Mouse (Mus musculus) brain, embryonic 18.5 days (tissue): ENCODE measurements at regions not wholly inside any gene's neighbourhood (a gene's known extent, or its start where the extent isn't known, plus 50 kb on each side); places are given as distances from the start of the nearest gene placed in this dataset.

Experiments
- DNase-seq: peaks from one replicate; pipeline ENCODE4 v3.0.0-alpha.2; 2012; ENCODE audit warnings: low read depth, low spot score

DNA sequence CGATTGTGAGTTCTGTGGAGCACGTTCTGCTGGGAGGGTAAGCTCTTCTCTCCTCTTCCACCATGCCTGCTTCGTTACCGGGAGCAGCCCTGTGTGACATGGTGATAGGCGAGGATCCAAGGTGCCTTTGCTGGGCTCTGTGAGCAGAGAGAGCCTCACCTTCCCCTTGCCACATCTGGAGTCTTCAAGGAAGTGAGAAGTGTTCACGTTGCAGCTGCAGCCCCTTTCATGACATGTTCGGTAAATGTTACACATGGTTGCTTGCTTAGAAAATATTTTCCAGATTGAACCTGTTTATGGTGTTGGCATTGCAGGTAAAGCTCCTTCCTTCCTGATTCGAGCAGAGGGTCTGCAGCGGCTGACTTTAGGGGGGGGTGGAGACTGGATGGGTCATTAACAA is 244.0 kb downstream of the Ttll7 start:
- no peak for DNase-seq

DNA sequence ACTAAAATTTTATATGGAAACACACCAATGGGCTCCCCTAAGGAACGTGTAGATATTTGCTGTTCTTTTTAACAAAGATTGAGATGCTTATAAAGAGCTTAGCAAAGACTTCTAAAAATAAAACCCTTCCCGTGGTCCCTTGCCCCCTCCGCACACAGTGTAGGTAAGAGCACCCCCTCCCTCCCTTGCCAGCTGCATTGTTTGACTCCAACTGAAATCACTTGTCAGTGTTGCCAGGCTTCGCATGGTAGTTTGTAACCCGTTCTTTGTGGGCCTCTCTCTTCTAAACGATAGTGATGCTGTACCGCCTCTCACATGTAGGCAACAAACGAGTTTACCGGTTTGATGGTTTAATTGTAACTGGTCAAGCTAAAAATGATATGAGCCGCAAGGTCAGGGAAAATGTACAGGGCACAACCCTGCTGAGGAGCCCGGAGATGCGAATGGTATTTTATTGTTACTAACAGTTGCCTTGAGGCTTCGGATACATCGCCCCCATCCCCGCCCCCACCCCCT is 246.0 kb downstream of the Ttll7 start:
- no peak for DNase-seq

DNA sequence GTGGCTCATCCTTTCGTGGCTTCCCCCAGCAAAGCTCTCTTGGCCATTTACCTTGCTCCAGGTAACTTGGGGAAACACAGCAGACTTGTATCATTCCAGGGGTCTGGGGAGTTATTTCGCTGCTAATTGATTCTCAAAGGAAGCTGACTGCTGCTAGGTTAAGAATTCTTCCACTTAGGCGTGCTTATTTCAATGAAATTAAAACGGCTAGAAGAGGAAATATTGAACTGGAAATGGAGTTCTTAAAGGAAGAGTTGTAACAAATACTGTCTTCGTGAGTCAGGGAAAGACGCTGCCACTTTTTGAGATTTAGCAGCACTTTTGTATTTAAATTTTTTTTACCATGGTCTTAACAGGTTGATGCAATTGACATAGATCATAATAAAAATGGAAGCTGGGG is 246.4 kb downstream of the Ttll7 start:
- no peak for DNase-seq

DNA sequence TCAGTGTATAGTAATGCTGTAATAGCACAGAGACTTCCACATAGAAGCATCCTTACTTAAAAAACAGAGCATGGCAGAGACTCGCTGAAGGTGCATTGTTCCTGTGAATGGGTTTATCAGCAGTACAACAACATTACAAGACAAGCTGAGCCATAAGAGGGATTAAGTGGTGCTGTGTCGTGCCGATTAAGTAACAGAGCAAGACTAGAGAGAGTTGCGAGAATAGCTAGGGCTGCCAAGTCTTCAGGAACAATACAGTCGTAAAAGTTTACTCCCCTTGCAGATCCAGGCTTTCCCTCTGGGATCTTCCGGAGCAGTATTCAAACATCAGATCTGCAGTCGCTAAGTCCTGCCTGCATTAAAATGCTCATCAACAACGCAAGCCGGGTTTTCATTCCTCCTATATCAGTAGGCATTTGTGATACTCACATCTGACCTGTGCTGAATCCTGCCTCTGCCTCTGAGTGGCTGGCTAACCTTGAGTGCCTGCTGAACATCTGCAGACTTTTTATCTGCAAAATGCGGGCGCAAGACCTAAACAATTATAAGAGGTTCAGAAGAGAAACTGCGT is 247.1 kb downstream of the Ttll7 start:
- DNase-seq, result no peak

DNA sequence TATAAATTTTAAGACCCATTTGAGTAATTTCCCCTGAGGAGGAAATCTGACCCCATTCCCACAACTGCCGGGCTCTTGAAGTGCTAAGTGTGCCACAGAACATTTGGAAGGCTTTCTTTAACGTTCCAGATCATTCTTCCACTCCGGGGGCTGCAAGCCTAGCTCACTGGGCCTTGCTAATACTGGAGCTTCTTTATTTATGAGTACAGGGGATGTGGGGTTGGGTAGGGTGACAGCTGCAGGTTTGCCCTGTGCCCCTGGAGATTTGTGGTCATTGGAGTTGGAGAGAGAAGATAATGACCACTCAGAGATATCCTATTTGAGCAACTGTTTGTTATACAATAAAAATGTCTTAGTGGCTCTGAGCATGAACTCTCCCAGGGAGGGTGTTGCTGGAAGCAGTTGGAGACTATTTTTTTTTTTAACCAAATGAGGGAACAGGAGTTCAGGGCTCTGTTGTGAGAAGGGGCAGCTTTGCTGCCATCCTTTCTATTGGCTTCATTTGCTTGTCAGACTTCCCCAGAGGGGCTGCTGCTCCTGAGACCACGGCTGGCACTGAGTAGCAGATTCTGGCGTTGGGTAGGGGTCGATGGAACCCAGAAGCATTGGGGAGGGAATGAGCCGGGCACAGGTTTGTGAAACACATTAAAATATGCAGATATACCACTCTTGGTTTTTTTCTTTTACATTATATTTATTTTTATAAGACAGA is 249.0 kb downstream of the Ttll7 start:
- no peak for DNase-seq

DNA sequence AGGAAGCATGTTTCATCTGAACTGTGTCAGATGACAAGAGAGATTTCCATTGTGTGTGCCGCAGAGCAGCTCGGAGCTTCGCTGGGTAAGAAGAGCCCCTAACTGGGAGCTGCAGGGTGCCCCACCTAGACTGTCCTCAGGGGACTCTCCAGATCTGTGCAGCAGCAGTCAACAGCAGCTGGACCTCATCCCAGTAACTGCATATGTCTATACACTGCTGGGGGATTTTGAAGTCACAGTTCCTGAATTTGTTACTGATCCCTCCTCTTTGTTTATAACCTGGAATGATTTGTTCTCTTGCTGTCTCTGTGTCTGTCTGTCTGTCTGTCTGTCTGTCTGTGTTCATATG is 249.6 kb downstream of the Ttll7 start:
- DNase-seq, result no peak

DNA sequence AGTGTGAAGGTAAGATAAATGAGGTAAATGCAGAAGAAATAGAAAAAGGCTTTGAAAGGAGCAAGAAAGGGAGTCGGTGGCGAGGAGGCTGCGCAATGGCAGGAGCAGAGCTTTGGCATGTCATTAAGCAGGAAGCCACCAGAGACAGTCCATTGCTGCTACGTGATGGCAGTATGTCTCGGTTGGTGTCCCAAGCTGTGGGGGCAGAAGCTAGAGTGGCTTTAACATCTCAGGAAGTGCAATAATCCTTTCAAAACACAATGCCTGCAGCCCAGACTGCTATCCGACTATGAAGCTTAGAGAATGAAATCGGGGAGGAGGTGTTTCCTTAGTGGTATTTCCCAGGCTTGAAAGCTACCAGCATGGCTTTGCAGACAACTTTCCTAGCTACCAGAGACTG is 251.3 kb downstream of the Ttll7 start:
- no peak for DNase-seq

DNA sequence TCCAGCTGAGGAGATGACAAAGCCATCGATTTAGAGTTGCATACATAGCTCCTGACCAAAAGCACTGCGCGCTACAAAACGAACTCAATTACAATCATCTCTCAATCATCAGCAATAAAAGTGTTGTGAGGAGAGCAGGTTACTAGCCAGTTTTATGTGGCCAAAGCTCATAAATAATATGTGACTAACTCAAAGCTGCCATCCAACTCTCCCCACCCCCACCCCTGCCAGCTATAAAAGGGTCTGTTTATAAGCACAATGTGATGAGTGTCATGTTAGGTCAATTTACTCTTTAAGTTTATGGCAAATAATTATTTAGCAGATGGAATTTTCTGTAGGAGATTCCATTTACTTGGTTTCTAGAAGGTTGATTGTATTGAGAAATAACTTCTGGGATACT is 265.4 kb downstream of the Ttll7 start:
- DNase-seq, result no peak

DNA sequence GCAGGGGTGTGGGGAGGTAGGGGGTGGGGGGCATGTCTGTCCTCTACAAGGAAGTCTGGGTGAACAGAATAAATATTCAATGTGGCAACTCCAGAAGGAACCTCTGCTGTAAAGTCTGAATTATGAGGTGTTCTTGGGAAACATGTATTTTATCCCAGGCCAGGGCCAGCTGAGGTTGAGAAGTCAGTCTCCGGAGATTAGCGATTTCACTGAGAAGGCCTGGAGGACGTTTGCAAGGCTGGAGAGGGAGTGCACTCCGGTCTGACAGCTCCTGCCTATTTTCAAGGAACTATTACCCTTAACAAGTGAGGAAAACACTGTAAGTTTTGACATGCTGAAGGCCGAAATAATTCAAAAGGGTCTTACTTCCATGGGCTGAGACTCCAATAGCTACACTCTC is 265.9 kb downstream of the Ttll7 start:
- DNase-seq, result no peak

DNA sequence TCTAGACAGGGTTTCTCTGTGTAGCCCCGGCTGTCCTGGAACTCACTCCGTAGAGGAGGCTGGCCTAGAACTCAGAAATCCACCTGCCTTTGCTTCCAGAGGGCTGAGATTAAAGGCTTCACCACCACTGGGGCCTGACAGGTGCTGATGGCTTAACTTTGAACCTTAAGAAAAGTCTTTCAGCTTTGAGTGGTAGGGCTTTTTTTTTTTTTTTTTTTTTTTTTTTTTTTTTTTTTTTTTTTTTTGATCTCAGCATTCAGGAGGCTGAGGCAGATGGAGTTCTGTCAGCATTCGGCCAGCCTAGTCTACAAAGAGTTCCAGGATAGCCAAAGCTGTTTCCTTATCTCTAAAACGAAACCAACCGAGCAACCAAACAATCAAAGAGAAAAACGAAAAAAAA is 266.5 kb downstream of the Ttll7 start:
- DNase-seq, result no peak

DNA sequence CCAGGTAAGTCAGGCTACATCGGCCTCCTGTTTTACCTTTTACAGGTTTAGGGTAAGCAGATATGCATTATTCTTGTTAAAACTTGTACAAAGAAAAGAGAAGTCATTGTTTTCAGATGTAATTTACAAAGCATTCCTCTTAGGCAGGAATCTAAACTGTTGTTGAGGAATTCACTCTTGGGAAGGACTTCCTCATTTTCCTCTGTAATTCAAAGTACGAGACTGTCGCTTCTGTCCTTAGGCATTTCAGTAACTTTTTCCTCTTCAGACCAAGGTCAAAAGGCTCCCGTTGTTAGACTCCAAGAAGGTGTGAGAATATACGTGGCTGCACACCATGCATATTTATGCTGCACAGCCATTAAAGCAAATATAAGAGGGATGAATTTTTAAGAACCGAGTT is 269.7 kb downstream of the Ttll7 start:
- DNase-seq, result no peak

DNA sequence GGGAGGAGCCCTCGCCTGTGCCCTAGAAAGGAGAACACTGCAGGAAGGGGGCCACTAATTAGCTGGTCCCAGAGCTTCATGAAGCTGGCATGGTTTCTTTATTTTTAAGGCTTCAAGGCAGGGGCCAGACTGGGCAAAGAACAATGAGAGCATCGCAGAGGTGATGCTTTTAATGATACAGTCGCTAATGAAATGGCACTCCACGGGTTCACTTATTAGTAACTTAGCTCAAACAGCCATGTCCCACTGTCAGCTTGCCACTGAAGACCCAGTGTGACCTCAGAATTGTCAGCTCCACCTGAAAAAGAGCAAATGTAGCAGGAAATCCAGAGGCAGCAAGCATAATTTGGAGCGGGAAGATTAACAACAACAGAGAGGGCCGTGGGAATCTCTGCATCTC is 275.6 kb downstream of the Ttll7 start:
- DNase-seq, result no peak

DNA sequence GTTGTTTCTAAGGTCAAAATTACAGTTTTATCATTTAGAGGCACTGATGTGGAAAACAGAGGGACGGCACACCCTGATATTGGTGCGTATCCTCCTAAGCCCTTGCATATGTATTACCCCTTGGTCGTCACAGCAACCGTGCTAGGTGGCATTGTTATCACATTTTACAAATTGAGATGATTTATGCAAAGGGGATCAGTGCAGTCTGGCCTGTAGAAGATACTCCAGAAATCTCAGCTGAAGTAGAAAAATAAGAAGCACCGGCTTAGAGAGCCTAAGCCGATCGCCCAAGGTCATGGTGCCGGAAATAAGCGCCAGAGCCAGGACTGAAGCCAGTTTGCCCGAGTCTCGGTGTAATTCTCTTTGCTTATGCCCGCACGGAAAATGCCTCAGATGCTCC is 280.7 kb downstream of the Ttll7 start:
- no peak for DNase-seq

DNA sequence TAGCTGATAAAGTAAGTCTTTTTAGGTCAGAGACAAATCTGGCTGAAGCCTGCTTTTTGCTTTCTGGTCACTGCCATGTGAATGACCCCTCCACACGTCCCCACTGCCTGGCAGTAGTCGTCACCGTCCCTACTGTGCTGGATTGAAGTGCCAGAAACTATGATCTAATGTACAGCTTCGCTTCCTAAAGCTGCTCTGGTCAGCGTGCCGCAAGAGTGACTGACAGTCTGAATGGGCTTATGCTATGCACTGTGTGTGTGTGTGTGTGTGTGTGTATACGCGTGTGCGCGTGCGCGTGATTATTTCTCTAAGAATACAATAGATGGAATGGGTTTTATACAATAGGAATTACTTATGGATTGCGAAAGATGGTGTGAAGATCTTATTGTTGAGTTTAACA is 281.2 kb downstream of the Ttll7 start:
- no peak for DNase-seq

DNA sequence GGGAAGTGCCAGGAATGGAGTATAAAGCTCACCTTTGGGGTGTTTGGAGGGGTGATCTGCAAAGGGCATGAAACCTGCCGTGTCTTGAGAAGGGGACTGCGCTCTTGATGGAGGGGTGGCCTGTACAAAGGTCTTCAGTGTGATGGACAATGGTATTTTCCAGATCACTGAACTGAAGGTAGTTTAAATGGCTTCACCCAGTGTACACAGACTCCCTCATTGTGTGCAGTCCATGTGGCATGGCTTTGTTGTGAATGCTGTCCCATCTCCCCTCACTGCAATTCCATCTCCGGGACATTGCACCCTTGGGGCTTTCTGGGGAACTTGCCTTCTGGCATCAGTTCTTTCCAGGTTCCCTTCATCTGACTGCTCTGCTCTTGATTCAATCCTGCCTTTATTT is 288.2 kb downstream of the Ttll7 start:
- DNase-seq, result no peak

DNA sequence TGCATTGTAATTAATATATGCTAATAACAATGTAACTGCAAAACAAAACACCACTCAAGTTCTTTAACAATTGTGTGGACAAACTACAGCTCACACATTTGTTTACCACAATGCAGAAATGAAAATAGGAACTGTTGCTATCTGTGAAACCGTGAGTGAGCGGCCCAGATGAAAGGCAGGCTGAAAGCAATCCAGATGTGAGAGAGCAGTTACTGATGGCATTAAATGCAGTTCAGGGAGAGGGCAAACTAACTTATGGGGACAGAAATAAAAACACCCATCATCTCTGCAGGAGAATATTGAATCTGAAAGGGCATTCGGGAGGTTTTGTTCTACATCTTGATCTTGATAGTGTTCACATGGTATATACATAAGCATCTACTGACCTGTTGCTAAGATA is 301.3 kb downstream of the Ttll7 start:
- DNase-seq, result no peak

DNA sequence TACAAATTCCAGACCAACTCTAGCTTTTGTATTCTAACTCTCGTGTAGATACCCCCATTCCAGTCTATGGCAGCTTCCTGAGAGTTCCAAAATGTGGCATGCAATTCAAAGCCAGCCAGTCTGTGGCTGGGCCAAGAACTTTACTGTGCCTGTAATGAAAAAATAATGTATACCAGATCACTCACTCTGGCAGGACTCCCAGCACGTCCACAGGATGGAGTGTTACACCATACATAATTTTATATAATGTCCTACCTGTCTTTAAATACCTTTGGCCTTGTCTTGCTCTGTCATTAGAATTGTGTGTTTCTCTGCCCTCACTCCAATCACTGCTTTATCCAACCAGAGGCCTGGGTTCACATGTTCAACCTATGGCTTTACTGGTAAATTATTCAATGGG is 301.8 kb downstream of the Ttll7 start:
- DNase-seq, result no peak

DNA sequence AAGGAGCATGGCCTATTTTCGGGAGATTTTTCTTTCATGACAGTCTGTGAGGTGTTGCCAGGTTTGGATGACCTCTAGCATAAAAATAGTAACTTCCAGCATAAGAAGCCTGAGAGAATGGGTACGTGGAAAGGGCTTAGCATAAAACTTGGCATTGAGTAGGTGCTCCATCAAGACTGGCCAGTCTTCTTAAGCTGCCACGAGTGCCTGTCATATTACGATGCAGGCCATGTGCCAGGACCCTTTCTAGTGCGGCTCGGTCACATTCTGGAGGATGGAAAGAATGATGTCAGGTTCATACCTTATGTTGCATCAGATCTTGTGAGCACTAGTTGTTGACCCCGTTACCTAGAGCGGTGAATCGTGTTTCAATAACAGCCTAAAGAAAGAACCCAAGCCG is 311.0 kb downstream of the Ttll7 start:
- DNase-seq, result no peak

DNA sequence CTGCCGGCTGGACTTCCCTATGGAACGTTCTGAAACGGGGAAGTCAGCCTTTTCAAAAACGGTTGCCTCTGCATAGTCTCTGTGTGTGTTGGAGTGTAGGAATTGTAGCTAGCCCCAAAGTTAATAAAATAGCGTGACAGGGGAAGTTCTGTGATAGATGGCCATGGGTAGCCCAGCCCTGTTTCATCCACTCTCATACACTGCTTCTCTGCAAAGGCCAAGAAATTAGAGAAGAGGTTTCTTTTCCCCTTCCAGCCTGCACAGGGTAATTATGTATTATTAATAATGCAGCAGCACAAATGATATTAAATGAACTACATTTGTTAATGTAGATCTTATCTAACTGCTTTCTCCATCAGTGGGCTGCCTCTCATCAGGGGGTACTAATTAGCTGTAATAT is 311.4 kb downstream of the Ttll7 start:
- no peak for DNase-seq

DNA sequence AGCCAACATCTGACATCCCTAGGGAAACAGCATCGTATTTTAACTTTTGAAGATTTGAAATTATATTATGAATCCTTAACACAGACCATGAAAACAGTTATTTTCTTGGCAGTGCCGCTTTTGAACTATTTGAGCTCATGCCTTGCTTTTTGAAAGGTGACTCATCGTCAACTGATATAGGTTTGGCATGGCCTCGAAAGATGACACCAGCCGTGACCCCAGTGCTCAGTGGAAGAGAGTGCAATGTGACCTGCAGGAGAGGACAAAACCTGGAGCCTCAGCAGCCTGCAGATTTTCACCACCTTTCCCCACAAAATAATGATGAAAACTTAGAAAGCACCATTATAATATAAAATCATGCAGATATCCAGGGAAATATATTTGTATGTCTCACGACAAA is 312.8 kb downstream of the Ttll7 start:
- DNase-seq, result no peak

DNA sequence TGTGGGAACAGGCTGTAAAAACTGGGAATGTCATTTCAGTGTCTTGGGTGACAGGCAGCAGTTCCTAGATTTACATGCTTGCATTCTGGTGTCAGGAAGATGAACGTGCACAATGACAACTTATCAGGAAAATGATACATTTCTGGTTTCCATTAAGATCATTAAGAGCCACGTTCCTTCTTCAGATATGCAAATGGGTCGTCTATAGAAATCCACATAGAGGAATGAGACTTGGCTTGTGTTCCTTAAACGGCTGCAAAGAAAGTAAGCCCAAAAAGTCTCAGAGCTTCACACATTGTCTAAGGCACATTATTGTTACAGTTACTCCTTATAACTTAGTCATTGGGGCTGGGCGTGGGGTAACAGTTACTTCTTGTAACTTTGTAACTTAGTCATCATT is 314.4 kb downstream of the Ttll7 start:
- no peak for DNase-seq

DNA sequence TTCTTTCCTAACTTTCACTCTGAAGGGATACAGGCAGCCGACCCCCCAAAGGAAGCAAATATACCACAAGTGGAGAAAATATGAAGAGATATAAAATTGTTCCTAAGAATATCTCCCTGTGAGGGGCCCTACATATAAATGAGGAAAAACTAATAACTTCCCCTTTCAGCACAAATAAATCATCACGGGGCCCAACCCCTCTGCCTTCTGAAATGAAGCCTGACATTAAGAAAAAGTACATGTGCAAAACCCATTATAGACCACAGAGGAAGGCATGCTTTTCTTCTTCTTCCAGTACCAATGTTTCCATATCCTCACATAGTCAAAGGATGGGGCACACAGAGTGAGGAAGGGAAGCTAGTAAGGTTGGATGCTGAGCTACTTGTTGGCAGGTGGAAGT is 317.0 kb downstream of the Ttll7 start:
- DNase-seq, result no peak

DNA sequence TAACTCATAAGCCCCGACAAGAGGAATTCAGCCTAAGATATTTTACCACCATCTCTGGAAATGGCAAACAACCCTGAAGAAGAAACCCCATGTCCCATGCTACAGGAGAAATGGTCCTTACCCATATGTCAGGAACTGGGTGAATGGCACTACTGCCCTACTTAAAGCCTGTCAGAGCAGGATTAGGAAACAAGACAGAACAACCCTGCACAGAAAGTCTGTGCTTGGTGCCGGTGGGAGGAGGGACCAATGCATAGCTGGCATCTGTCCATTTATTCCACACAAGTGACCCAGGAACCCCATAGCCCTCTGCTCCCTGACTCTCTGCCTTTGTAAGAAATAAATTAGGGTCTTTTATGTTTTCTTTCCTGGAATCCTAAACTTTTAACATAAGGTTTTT is 317.9 kb downstream of the Ttll7 start:
- no peak for DNase-seq

DNA sequence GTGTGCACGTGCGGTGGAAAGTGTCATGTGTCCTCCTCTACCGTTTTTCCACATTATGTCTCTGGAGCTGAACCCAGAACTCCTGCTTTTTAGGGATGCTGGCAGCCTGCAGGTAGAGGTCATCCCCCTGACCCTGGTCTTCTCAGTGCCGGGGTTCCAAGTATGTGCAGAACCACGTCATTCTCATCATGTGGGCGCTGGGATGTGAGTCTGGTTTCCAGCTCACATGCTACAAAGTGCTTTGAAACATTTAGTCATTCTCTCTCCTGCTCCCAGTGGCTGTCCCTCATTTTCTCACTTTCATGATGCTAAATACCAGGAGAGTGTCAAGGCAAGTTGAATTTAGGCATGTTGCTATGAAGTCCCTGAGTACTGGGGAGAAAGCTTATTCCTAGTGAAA is 326.6 kb downstream of the Ttll7 start:
- DNase-seq, result no peak
